Mouse (Mus musculus) R1 (cell line): ENCODE measurements at regions not wholly inside any gene's neighbourhood (a gene's known extent, or its start where the extent isn't known, plus 50 kb on each side); places are given as distances from the start of the nearest gene placed in this dataset.
A peak's percentile ranks its signal among the peaks of the same experiment; 100 is the strongest.
"Not testable (repeated sequence)": the region's sequence is repeated elsewhere in the genome, so short reads cannot be mapped to it uniquely, and the experiment has no call there.

Experiments
- DNase-seq: peaks from one replicate; pipeline ENCODE4 v3.0.0-alpha.2; 2018; ENCODE audit warnings: low read depth, low spot score

GRCm38 (mm10) chr5:40441239-40441638, 686.0 kb upstream of the Hs3st1 start:
- no peak for DNase-seq

- no peak for DNase-seq
Observed at GRCm38 (mm10) chr5:40402721-40403120, 647.4 kb upstream of the Hs3st1 start.

- DNase-seq, result no peak
Observed at GRCm38 (mm10) chr5:40394798-40395197, 639.5 kb upstream of the Hs3st1 start.

GRCm38 (mm10) chr5:40389591-40389990, 634.3 kb upstream of the Hs3st1 start:
- DNase-seq, result no peak

- no peak for DNase-seq
Observed at GRCm38 (mm10) chr5:40366956-40367355, 611.7 kb upstream of the Hs3st1 start.

GRCm38 (mm10) chr5:40331237-40331636, 576.0 kb upstream of the Hs3st1 start:
- no peak for DNase-seq

GRCm38 (mm10) chr5:40308510-40308909, 553.2 kb upstream of the Hs3st1 start:
- no peak for DNase-seq

- not testable (repeated sequence) for DNase-seq
Observed at GRCm38 (mm10) chr5:40304777-40305176, 549.5 kb upstream of the Hs3st1 start.

- no peak for DNase-seq
Observed at GRCm38 (mm10) chr5:40294868-40295693, 539.8 kb upstream of the Hs3st1 start.

- peak; percentile 15 for DNase-seq
Observed at GRCm38 (mm10) chr5:40282330-40282729, 527.1 kb upstream of the Hs3st1 start.

GRCm38 (mm10) chr5:40246664-40247063, 491.4 kb upstream of the Hs3st1 start:
- DNase-seq, result no peak
